Comparison of ENCODE assay signal across 35 mouse cellular contexts in genomic region chr11:7040801-7041200, GRCm38 (mm10).
"Had no signal": no experiment of that assay in that cellular context is flagged by ENCODE, and none has a peak within 500 bp of the region (broad histone marks: within the 10 kb centered on the region; RNA-seq: fewer than 3 reads in every experiment).

No protein-coding gene starts in this region.

- H3K4me3 ChIP-seq: heart, embryonic 12.5 days; heart, embryonic 13.5 days; heart, embryonic 15.5 days; hindbrain, embryonic 10.5 days; hindbrain, embryonic 12.5 days; hindbrain, embryonic 13.5 days; hindbrain, embryonic 15.5 days; intestine, embryonic 15.5 days; kidney, embryonic 15.5 days; layer of hippocampus, adult 2 months; left cerebral cortex, adult 2 months had no signal

- ATAC-seq: hindbrain, embryonic 16.5 days; hindbrain, postnatal 0 days; inflammation-experienced regulatory T-cells, adult 6 months; intestine, embryonic 15.5 days; intestine, embryonic 16.5 days; intestine, postnatal 0 days had no signal

- H3K4me2 ChIP-seq: heart, embryonic 11.5 days; heart, embryonic 12.5 days; heart, embryonic 15.5 days; hindbrain, embryonic 12.5 days; hindbrain, embryonic 13.5 days; hindbrain, embryonic 14.5 days; hindbrain, embryonic 15.5 days; intestine, embryonic 15.5 days; kidney, embryonic 15.5 days had no signal

- H3K27ac ChIP-seq: heart, embryonic 13.5 days; heart, embryonic 15.5 days; hindbrain, embryonic 10.5 days; hindbrain, embryonic 12.5 days; hindbrain, embryonic 13.5 days; hindbrain, embryonic 14.5 days; hindbrain, embryonic 15.5 days; hindbrain, postnatal 0 days; intestine, embryonic 15.5 days; kidney, embryonic 15.5 days; kidney, postnatal 0 days; layer of hippocampus, adult 2 months; left cerebral cortex, adult 2 months had no signal

- H3K9me3 ChIP-seq: heart, embryonic 12.5 days; heart, embryonic 13.5 days; heart, embryonic 15.5 days; hindbrain, embryonic 10.5 days; hindbrain, embryonic 12.5 days; hindbrain, embryonic 13.5 days; hindbrain, embryonic 15.5 days; intestine, embryonic 15.5 days; kidney, embryonic 15.5 days had no signal

- H3K36me3 ChIP-seq: heart, embryonic 12.5 days; heart, embryonic 13.5 days; heart, embryonic 15.5 days; hindbrain, embryonic 10.5 days; hindbrain, embryonic 12.5 days; hindbrain, embryonic 13.5 days; hindbrain, embryonic 15.5 days; intestine, embryonic 15.5 days; kidney, embryonic 15.5 days had no signal

- DNase-seq: heart, postnatal 10 days; heart, postnatal 14 days; heart, postnatal 36 days; heart, postnatal 4 days; kidney, adult 11 months; kidney, adult 18-20 months; kidney, adult 2 months; kidney, adult 8-10 months; kidney, adult 9 months; kidney, postnatal 10 days; kidney, postnatal 14 days; kidney, postnatal 25 days; kidney, postnatal 36 days; kidney, postnatal 4 days; layer of hippocampus, adult 9-11 months; layer of hippocampus, postnatal 36 days had no signal

- H3K27me3 ChIP-seq: heart, embryonic 12.5 days; heart, embryonic 15.5 days; hindbrain, embryonic 12.5 days; hindbrain, embryonic 13.5 days; hindbrain, embryonic 15.5 days; intestine, embryonic 15.5 days had no signal

- H3K4me1 ChIP-seq: heart, embryonic 15.5 days; hindbrain, embryonic 10.5 days; hindbrain, embryonic 12.5 days; hindbrain, embryonic 13.5 days; hindbrain, embryonic 15.5 days; intestine, embryonic 15.5 days; kidney, embryonic 15.5 days had no signal

- H3K9ac ChIP-seq: heart, embryonic 12.5 days; heart, embryonic 13.5 days; heart, embryonic 15.5 days; hindbrain, embryonic 12.5 days; hindbrain, embryonic 13.5 days; hindbrain, embryonic 14.5 days; hindbrain, embryonic 15.5 days; intestine, embryonic 15.5 days; kidney, embryonic 15.5 days had no signal
